ENCODE assay signal across 7 mouse cellular contexts in genomic region chr7:107757308-107758151, GRCm38 (mm10). TPM values are rescaled to one million over a fixed set of nuclear protein-coding genes. Genes with fewer than 3 reads are reported as not detected.
A peak's percentile ranks its signal among the peaks of the same experiment; 100 is the strongest.
DNase-seq lines count a peak whose midpoint lies in the region; ATAC-seq and TF ChIP-seq lines count a peak whose summit lies in the region.

Gene Cyb5r2, minus strand, starts transcription at chr7:107758032.

- H3K9ac ChIP-seq in ES-E14 (ENCODE audit: insufficient read depth, low read depth, low read length, poor library complexity, severe bottlenecking) = peak within 1 kb of the TSS; percentile 74
- 0 out of 2 replicates have a peak within 1 kb of the TSS, but pooled peaks have one; percentile 5 for H3K9ac ChIP-seq in forebrain, embryonic 16.5 days (replicated peaks; ENCODE audit: low read depth, low read length)
- H3K9ac ChIP-seq in intestine, embryonic 14.5 days (ENCODE audit: low read length) = no peak within 1 kb of the TSS
- no peak within 1 kb of the TSS for H3K9ac ChIP-seq in stomach, embryonic 14.5 days (replicated peaks; ENCODE audit: low read depth, low read length)

- no peaks in the 10 kb centered on the region for H3K36me3 ChIP-seq in ES-E14 (ENCODE audit: control insufficient read depth, insufficient read depth, low read length, poor library complexity, severe bottlenecking)
- no peaks in the 10 kb centered on the region for H3K36me3 ChIP-seq in forebrain, embryonic 16.5 days (ENCODE audit: control insufficient read depth, insufficient read depth)
- no peaks in the 10 kb centered on the region for H3K36me3 ChIP-seq in intestine, embryonic 14.5 days (ENCODE audit: control insufficient read depth, insufficient read depth, low read length)
- H3K36me3 ChIP-seq in stomach, embryonic 14.5 days (ENCODE audit: control insufficient read depth, insufficient read depth, low read length) = no peaks in the 10 kb centered on the region

- WGBS in forebrain, embryonic 16.5 days = 14% methylated on average over 23 of the region's 23 CpGs
- WGBS in intestine, embryonic 14.5 days = 9% methylated on average over 23 of the region's 23 CpGs
- WGBS in stomach, embryonic 14.5 days = 11% methylated on average over 23 of the region's 23 CpGs

- no peaks in the 10 kb centered on the region for H3K27me3 ChIP-seq in forebrain, embryonic 16.5 days (replicated peaks; ENCODE audit: control insufficient read depth, insufficient read depth, low read length)
- H3K27me3 ChIP-seq in intestine, embryonic 14.5 days (replicated peaks; ENCODE audit: control insufficient read depth, insufficient read depth, low read length) = no peaks in the 10 kb centered on the region
- H3K27me3 ChIP-seq in stomach, embryonic 14.5 days (ENCODE audit: control insufficient read depth, insufficient read depth, low read length) = no peaks in the 10 kb centered on the region

- in situ Hi-C loops in ES-E14 (cut with MboI; ENCODE audit: low sequenced_read_pairs in 2 of 2, unreplicated experiment in 2 of 2) = no loop called here

- H3K9me3 ChIP-seq in ES-E14 (ENCODE audit: control insufficient read depth, insufficient read depth, low read depth, low read length) = no peaks in the 10 kb centered on the region
- no peaks in the 10 kb centered on the region for H3K9me3 ChIP-seq in forebrain, embryonic 16.5 days (ENCODE audit: control insufficient read depth, low read length)
- no peaks in the 10 kb centered on the region for H3K9me3 ChIP-seq in intestine, embryonic 14.5 days (ENCODE audit: control insufficient read depth, low read length)
- no peaks in the 10 kb centered on the region for H3K9me3 ChIP-seq in stomach, embryonic 14.5 days (ENCODE audit: control insufficient read depth, low read depth, low read length)

- H3K4me2 ChIP-seq in forebrain, embryonic 16.5 days (ENCODE audit: low read length) = peak within 1 kb of the TSS; percentile 44
- H3K4me2 ChIP-seq in intestine, embryonic 14.5 days (ENCODE audit: low read length) = peak within 1 kb of the TSS; percentile 49
- H3K4me2 ChIP-seq in stomach, embryonic 14.5 days (replicated peaks; ENCODE audit: low read depth, low read length) = peak within 1 kb of the TSS; percentile 42

- no peak within 1 kb of the TSS for H3K27ac ChIP-seq in ES-E14 (ENCODE audit: insufficient read depth, low read depth, low read length, poor library complexity, severe bottlenecking)
- H3K27ac ChIP-seq in forebrain, embryonic 16.5 days (ENCODE audit: low read length) = no peak within 1 kb of the TSS
- H3K27ac ChIP-seq in intestine, embryonic 14.5 days (ENCODE audit: low read depth) = no peak within 1 kb of the TSS
- no peak within 1 kb of the TSS for H3K27ac ChIP-seq in stomach, embryonic 14.5 days (ENCODE audit: low read length)

- DNase-seq in 3134 (ENCODE audit: extremely low read depth, insufficient read length, low spot score) = peak; percentile 2
- DNase-seq in ES-E14 (ENCODE audit: low read depth, low spot score) = peak; percentile 49
- DNase-seq in intestine, embryonic 14.5 days (ENCODE audit: low spot score) = peak; percentile 65
- DNase-seq in lung, postnatal 10 days = peak; percentile 36
- DNase-seq in cerebellum, adult 9-11 months = no peak

- H3K4me3 ChIP-seq in ES-E14 (ENCODE audit: insufficient read depth in 1 of 2, low read depth in 1 of 2, low read length in 2 of 2, poor library complexity in 1 of 2, severe bottlenecking in 1 of 2) = peak within 1 kb of the TSS; percentile 54 to 62; a peak in 3 of 4 replicates
- H3K4me3 ChIP-seq in forebrain, embryonic 16.5 days (replicated peaks; ENCODE audit: low read length) = peak within 1 kb of the TSS; percentile 9
- H3K4me3 ChIP-seq in intestine, embryonic 14.5 days (ENCODE audit: low read depth, low read length) = peak within 1 kb of the TSS; percentile 13; the same call in 1 of the 2 replicates
- peak within 1 kb of the TSS; percentile 9; the same call in 1 of the 2 replicates for H3K4me3 ChIP-seq in stomach, embryonic 14.5 days (ENCODE audit: low read depth, low read length)

- ATAC-seq in forebrain, embryonic 16.5 days = no peak; the same call in 1 of the 2 replicates
- peak; percentile 84 for ATAC-seq in intestine, embryonic 14.5 days (replicated peaks; ENCODE audit: low FRiP score, low TSS enrichment, low read depth)
- ATAC-seq in stomach, embryonic 14.5 days (ENCODE audit: insufficient number of reproducible peaks, insufficient read depth, low FRiP score, low read depth) = peak; percentile 65; the same call in 1 of the 2 replicates

- peaks cover 4 to 5% of the 10 kb centered on the region in 2 experiments; a peak in 2 of 4 replicates for H3K4me1 ChIP-seq in ES-E14 (ENCODE audit: control insufficient read depth in 2 of 2, insufficient read depth in 2 of 2, low read length in 2 of 2, poor library complexity in 1 of 2)
- H3K4me1 ChIP-seq in forebrain, embryonic 16.5 days (replicated peaks; ENCODE audit: control insufficient read depth, insufficient read depth, low read length) = 0 out of 2 replicates have a peak, but pooled peaks cover 2% of the 10 kb centered on the region
- H3K4me1 ChIP-seq in intestine, embryonic 14.5 days (replicated peaks; ENCODE audit: control insufficient read depth, insufficient read depth, low read length) = 0 out of 2 replicates have a peak, but pooled peaks cover 3% of the 10 kb centered on the region
- H3K4me1 ChIP-seq in stomach, embryonic 14.5 days (ENCODE audit: control insufficient read depth, insufficient read depth, low read length) = no peaks in the 10 kb centered on the region

TF ChIP-seq in ES-E14, 5 proteins besides CTCF, POLR2A, EP300 and RAD21:
- no peak for TF ChIP-seq CHD2 (IDR thresholded peaks at IDR 0.05; ENCODE audit: low read depth, low read length)

RNA-seq across cellular contexts. Expression of gene Cyb5r2, which starts in this region (rescaled TPM):
- 0.62 and 0.85 TPM in 2 replicates for total RNA-seq in ES-E14 (2012; rRNA removed)
- 0.18 TPM in 1 of 2 replicates, not detected in the other for polyA plus RNA-seq in forebrain, embryonic 16.5 days (2015; fragmentation: Nextera tagmentation; extraction: Ambion mirVana)
- 0.31 and 0.40 TPM in 2 replicates for polyA plus RNA-seq in intestine, embryonic 14.5 days (2014; fragmentation: Nextera tagmentation; extraction: Ambion mirVana)
- 0.12 and 0.14 TPM in 2 replicates for polyA plus RNA-seq in stomach, embryonic 14.5 days (2014; fragmentation: Nextera tagmentation; extraction: Ambion mirVana)

Comparison
In these comparisons a context has a peak if more than half of its experiments do, and no peak if none do; other contexts are left out.
1. Peak in DNase-seq, H3K4me3 ChIP-seq and H3K9ac ChIP-seq in ES-E14; RNA of the gene not detected or under 1 TPM.
2. Peak in DNase-seq, ATAC-seq, H3K4me3 ChIP-seq and H3K4me2 ChIP-seq in intestine, embryonic 14.5 days; RNA of the gene not detected or under 1 TPM.
3. Peak in ATAC-seq, H3K4me3 ChIP-seq and H3K4me2 ChIP-seq in stomach, embryonic 14.5 days; RNA of the gene not detected or under 1 TPM.